ENCODE assay signal across 7 mouse cellular contexts in the genomic region with DNA sequence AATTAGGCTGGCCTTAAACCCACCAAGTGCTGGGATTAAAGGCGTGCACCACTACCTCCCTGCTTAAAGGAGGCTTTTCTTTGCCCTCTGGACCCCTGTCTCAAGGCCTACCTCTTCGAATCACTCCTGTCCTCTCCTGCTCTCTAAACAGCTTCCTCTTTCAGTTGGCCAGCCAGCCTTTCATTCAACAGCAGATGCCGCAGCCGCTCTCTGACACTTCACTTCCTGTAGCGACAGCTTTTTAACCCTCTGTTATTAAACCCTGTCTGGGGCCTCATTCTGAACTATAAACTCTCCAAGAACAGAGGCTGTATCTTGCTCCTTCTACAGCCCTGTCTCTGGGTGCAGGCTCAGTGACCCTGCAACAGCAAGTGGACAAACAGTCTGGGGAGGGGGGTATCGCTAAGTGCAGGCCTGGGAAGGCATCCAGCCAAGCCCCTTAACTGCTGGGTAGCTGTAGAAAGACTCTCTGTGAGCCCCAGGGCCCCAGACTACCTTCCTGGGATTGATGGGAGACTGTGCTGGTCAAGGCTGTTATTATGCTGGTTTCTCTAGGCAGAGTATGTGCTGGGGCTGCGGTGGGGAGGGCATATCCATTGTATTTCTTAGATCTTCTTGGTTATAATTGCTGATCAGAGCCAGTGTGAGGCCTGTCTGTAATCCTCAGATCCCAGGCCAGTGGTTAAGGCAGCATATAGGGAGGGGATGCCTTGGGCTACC. TPM values are rescaled to one million over a fixed set of nuclear protein-coding genes. Genes with fewer than 3 reads are reported as not detected.
DNase-seq lines count a peak whose midpoint lies in the region; ATAC-seq and TF ChIP-seq lines count a peak whose summit lies in the region.

No protein-coding gene starts in this region.

- H3K4me1 ChIP-seq in embryonic facial prominence, embryonic 11.5 days (ENCODE audit: control insufficient read depth, insufficient read depth, low read length), result no peaks in the 10 kb centered on the region
- peaks cover 17% of the 10 kb centered on the region for H3K4me1 ChIP-seq in hindbrain, embryonic 12.5 days
- H3K4me1 ChIP-seq in limb, embryonic 14.5 days (ENCODE audit: control insufficient read depth, insufficient read depth, low read length), result peaks cover 14% of the 10 kb centered on the region
- no peaks in the 10 kb centered on the region for H3K4me1 ChIP-seq in midbrain, postnatal 0 days (ENCODE audit: insufficient read depth, low read length)

- no peak overlapping the region for H3K4me3 ChIP-seq in embryonic facial prominence, embryonic 11.5 days (ENCODE audit: low read depth, low read length)
- no peak overlapping the region for H3K4me3 ChIP-seq in hindbrain, embryonic 12.5 days
- no peak overlapping the region for H3K4me3 ChIP-seq in limb, embryonic 14.5 days (replicated peaks; ENCODE audit: low read length)
- H3K4me3 ChIP-seq in midbrain, postnatal 0 days (ENCODE audit: low read depth, low read length), result no peak overlapping the region

- no peak overlapping the region for H3K4me2 ChIP-seq in embryonic facial prominence, embryonic 11.5 days (ENCODE audit: low read depth, low read length)
- H3K4me2 ChIP-seq in hindbrain, embryonic 12.5 days (replicated peaks), result no peak overlapping the region
- no peak overlapping the region for H3K4me2 ChIP-seq in limb, embryonic 14.5 days (replicated peaks; ENCODE audit: low read depth, low read length, severe bottlenecking)
- no peak overlapping the region for H3K4me2 ChIP-seq in midbrain, postnatal 0 days (ENCODE audit: low read depth, low read length, poor library complexity, severe bottlenecking)

- H3K9ac ChIP-seq in embryonic facial prominence, embryonic 11.5 days (replicated peaks; ENCODE audit: low read length), result no peak overlapping the region
- no peak overlapping the region for H3K9ac ChIP-seq in hindbrain, embryonic 12.5 days
- peak overlapping the region; percentile 3; the same call in 1 of the 2 replicates for H3K9ac ChIP-seq in limb, embryonic 14.5 days (ENCODE audit: low read depth, low read length, severe bottlenecking)
- H3K9ac ChIP-seq in midbrain, postnatal 0 days (replicated peaks; ENCODE audit: low read length, poor library complexity, severe bottlenecking), result no peak overlapping the region

- H3K36me3 ChIP-seq in embryonic facial prominence, embryonic 11.5 days (replicated peaks; ENCODE audit: control insufficient read depth, insufficient read depth, low read depth, low read length), result no peaks in the 10 kb centered on the region
- peaks cover 28% of the 10 kb centered on the region for H3K36me3 ChIP-seq in hindbrain, embryonic 12.5 days
- peaks cover 11% of the 10 kb centered on the region; the same call in 1 of the 2 replicates for H3K36me3 ChIP-seq in limb, embryonic 14.5 days (ENCODE audit: control insufficient read depth, insufficient read depth, low read length)
- H3K36me3 ChIP-seq in midbrain, postnatal 0 days (ENCODE audit: insufficient read depth, low read length), result peaks cover 3% of the 10 kb centered on the region; the same call in 1 of the 2 replicates

- ATAC-seq in embryonic facial prominence, embryonic 11.5 days (replicated peaks; ENCODE audit: insufficient number of reproducible peaks, low FRiP score, low TSS enrichment, low read depth), result no peak
- ATAC-seq in hindbrain, embryonic 12.5 days (ENCODE audit: low FRiP score), result no peak
- ATAC-seq in limb, embryonic 14.5 days (ENCODE audit: low FRiP score, low read depth), result peak; percentile 16; the same call in 1 of the 2 replicates
- peak; percentile 44; the same call in 1 of the 2 replicates for ATAC-seq in midbrain, postnatal 0 days (ENCODE audit: low FRiP score)

- H3K9me3 ChIP-seq in embryonic facial prominence, embryonic 11.5 days (replicated peaks; ENCODE audit: control insufficient read depth, low read length), result no peaks in the 10 kb centered on the region
- no peaks in the 10 kb centered on the region for H3K9me3 ChIP-seq in hindbrain, embryonic 12.5 days (replicated peaks)
- H3K9me3 ChIP-seq in limb, embryonic 14.5 days (ENCODE audit: control insufficient read depth, low read length), result no peaks in the 10 kb centered on the region
- H3K9me3 ChIP-seq in midbrain, postnatal 0 days (ENCODE audit: low read length), result no peaks in the 10 kb centered on the region

- peak; percentile 30 for DNase-seq in Muller cell, postnatal 12 days (ENCODE audit: inconsistent ontology term)
- DNase-seq in embryonic facial prominence, embryonic 11.5 days (ENCODE audit: low spot score), result peak; percentile 39
- DNase-seq in limb, embryonic 14.5 days (ENCODE audit: low spot score), result peak; percentile 27
- DNase-seq in midbrain, postnatal 0 days (ENCODE audit: low spot score), result no peak
- peak; percentile 15 for DNase-seq in yolk sac, embryonic 10.5 days (ENCODE audit: low spot score)
- no peak for DNase-seq in frontal cortex, postnatal 14 days (ENCODE audit: low spot score in 2 of 2)

- 32% methylated on average over 7 of the region's 7 CpGs for WGBS in embryonic facial prominence, embryonic 11.5 days
- 56% methylated on average over 7 of the region's 7 CpGs for WGBS in hindbrain, embryonic 12.5 days
- WGBS in limb, embryonic 14.5 days, result 26% methylated on average over 7 of the region's 7 CpGs
- WGBS in midbrain, postnatal 0 days, result 63% methylated on average over 7 of the region's 7 CpGs

- H3K27ac ChIP-seq in embryonic facial prominence, embryonic 11.5 days (replicated peaks; ENCODE audit: low read depth, low read length), result no peak overlapping the region
- H3K27ac ChIP-seq in hindbrain, embryonic 12.5 days, result peak overlapping the region; percentile 14
- peak overlapping the region; percentile 26; the same call in 1 of the 2 replicates for H3K27ac ChIP-seq in limb, embryonic 14.5 days (replicated peaks; ENCODE audit: low read depth, low read length)
- H3K27ac ChIP-seq in midbrain, postnatal 0 days (ENCODE audit: low read depth, low read length), result peak overlapping the region; percentile 59

- no peak for TF ChIP-seq POLR2A in limb, embryonic 14.5 days (IDR thresholded peaks at IDR 0.05; ENCODE audit: borderline replicate concordance, extremely low read depth, insufficient read depth, insufficient read length)

- H3K27me3 ChIP-seq in embryonic facial prominence, embryonic 11.5 days (ENCODE audit: control insufficient read depth, insufficient read depth, low read length), result no peaks in the 10 kb centered on the region
- no peaks in the 10 kb centered on the region for H3K27me3 ChIP-seq in hindbrain, embryonic 12.5 days
- H3K27me3 ChIP-seq in limb, embryonic 14.5 days (ENCODE audit: control insufficient read depth, insufficient read depth, low read length), result no peaks in the 10 kb centered on the region
- H3K27me3 ChIP-seq in midbrain, postnatal 0 days (ENCODE audit: insufficient read depth, low read length), result no peaks in the 10 kb centered on the region

- TF ChIP-seq CTCF in midbrain, postnatal 0 days (IDR thresholded peaks at IDR 0.05), result no peak

RNA-seq across cellular contexts. Expression of a gene that starts 13.7 kb away (rescaled TPM):
- 0.31 and 0.32 TPM in 2 replicates for polyA plus RNA-seq in embryonic facial prominence, embryonic 11.5 days (2014; fragmentation: Nextera tagmentation; extraction: Ambion mirVana)
- 0.57 and 0.88 TPM in 2 replicates for polyA plus RNA-seq in hindbrain, embryonic 12.5 days (2016; fragmentation: Nextera tagmentation; extraction: Ambion mirVana)
- polyA plus RNA-seq in limb, embryonic 14.5 days (2012; rRNA removed), result 2.6 and 4.3 TPM in 2 replicates
- polyA plus RNA-seq in limb, embryonic 14.5 days (2014; fragmentation: Nextera tagmentation; extraction: Ambion mirVana), result 1.3 and 1.4 TPM in 2 replicates
- 0.44 and 1.7 TPM in 2 replicates for total RNA-seq in midbrain, postnatal 0 days (2014; rRNA removed)
- 0.70 and 0.75 TPM in 2 replicates for polyA plus RNA-seq in midbrain, postnatal 0 days (2015; fragmentation: Nextera tagmentation; extraction: Ambion mirVana)

RNA-seq across cellular contexts. Expression of a gene that starts 34.4 kb away (rescaled TPM):
- 361 and 370 TPM in 2 replicates for polyA plus RNA-seq in embryonic facial prominence, embryonic 11.5 days (2014; fragmentation: Nextera tagmentation; extraction: Ambion mirVana)
- 345 and 362 TPM in 2 replicates for polyA plus RNA-seq in hindbrain, embryonic 12.5 days (2016; fragmentation: Nextera tagmentation; extraction: Ambion mirVana)
- 176 and 181 TPM in 2 replicates for polyA plus RNA-seq in limb, embryonic 14.5 days (2012; rRNA removed)
- polyA plus RNA-seq in limb, embryonic 14.5 days (2014; fragmentation: Nextera tagmentation; extraction: Ambion mirVana), result 266 and 280 TPM in 2 replicates
- total RNA-seq in midbrain, postnatal 0 days (2014; rRNA removed), result 110 and 153 TPM in 2 replicates
- polyA plus RNA-seq in midbrain, postnatal 0 days (2015; fragmentation: Nextera tagmentation; extraction: Ambion mirVana), result 295 and 300 TPM in 2 replicates

Comparison
In these comparisons a context has a peak if more than half of its experiments do, and no peak if none do; other contexts are left out.
1. DNase-seq: peak in Muller cell, postnatal 12 days (single experiment), embryonic facial prominence, embryonic 11.5 days (single experiment), limb, embryonic 14.5 days (single experiment) and yolk sac, embryonic 10.5 days (single experiment); none in midbrain, postnatal 0 days (single experiment) and frontal cortex, postnatal 14 days (0 of 2).
2. ATAC-seq: peak in limb, embryonic 14.5 days (single experiment) and midbrain, postnatal 0 days (single experiment); none in embryonic facial prominence, embryonic 11.5 days (single experiment) and hindbrain, embryonic 12.5 days (single experiment).